Mouse (Mus musculus) stomach, postnatal 0 days (tissue): Measurements from ENCODE around the gene Cygb.

Source experiments
- CTCF ChIP-seq: IDR thresholded peaks from 2 replicates; pipeline ENCODE4 v1.5.1; 2016; ENCODE audit warnings: antibody characterized with exemption, low read depth, mild to moderate bottlenecking, moderate library complexity
- EP300 ChIP-seq: optimal IDR thresholded peaks from 2 replicates; pipeline ENCODE3; 2016; ENCODE audit warnings: antibody characterized with exemption

- TF ChIP-seq CTCF: no peak
- TF ChIP-seq EP300: no peak
Measured at GRCm38 (mm10) chr11:116653234-116653633, 879 bp downstream of the Cygb start, which contains the start of gene Prcd.
